Mouse (Mus musculus) liver, embryonic 14.5 days (tissue): ENCODE data around the gene Hopx. TPM values are rescaled to one million over a fixed set of nuclear protein-coding genes. Genes with fewer than 3 reads are reported as not detected.

Source experiments
- ATAC-seq: fragments of 200-750 bp; cut with Nextera tagmentation; 2 replicates; pipeline ENCODE4 v1.8.0; 2017; ENCODE audit warnings: moderate number of reproducible peaks, mild to moderate bottlenecking, moderate library complexity; ENCODE audit not compliant: insufficient read depth
- DNase-seq, 3 experiments: peaks; one replicate each; pipeline ENCODE4 v3.0.0-alpha.2; 2012 to 2013; ENCODE audit warnings: low read depth in 3 of 3, low spot score in 3 of 3
- H3K27ac ChIP-seq: fragments of 300-500 bp; sonication (generic); 2 replicates; pipeline ENCODE4 v1.5.1; 2014; ENCODE audit warnings: moderate library complexity, mild to moderate bottlenecking, control low read depth, inconsistent platforms
- H3K27me3 ChIP-seq: fragments of 300-500 bp; sonication (generic); 2 replicates; pipeline ENCODE4 v1.6.1; 2014; ENCODE audit warnings: mild to moderate bottlenecking, low read length, moderate library complexity; ENCODE audit not compliant: control insufficient read depth, insufficient read depth
- H3K36me3 ChIP-seq: fragments of 300-500 bp; sonication (generic); replicated peaks from 2 replicates; pipeline ENCODE4 v1.6.1; 2014; ENCODE audit warnings: low read depth; ENCODE audit not compliant: control insufficient read depth, insufficient read depth
- H3K4me1 ChIP-seq, 2 experiments: fragments of 200-500 bp in 1 of 2; fragments of 300-500 bp in 1 of 2; sonication (generic) in 1 of 2; replicated peaks; 2 replicates each; pipeline ENCODE4 v1.6.1; 2012 to 2014; ENCODE audit warnings: antibody characterized with exemption in 1 of 2, inconsistent platforms in 1 of 2, low read length in 1 of 2; ENCODE audit not compliant: control insufficient read depth in 2 of 2, insufficient read depth in 2 of 2
- H3K4me2 ChIP-seq: fragments of 300-500 bp; sonication (generic); 2 replicates; pipeline ENCODE4 v1.6.1; 2014; ENCODE audit warnings: low read depth, mild to moderate bottlenecking, control low read depth, moderate library complexity
- H3K4me3 ChIP-seq, 2 experiments: fragments of 200-500 bp in 1 of 2; fragments of 300-500 bp in 1 of 2; sonication (generic) in 1 of 2; 2 replicates each; pipeline ENCODE4 v1.5.1; 2012 to 2014; ENCODE audit warnings: low read depth in 2 of 2, low read length in 2 of 2, mild to moderate bottlenecking in 2 of 2, control low read depth in 1 of 2, inconsistent platforms in 1 of 2, moderate library complexity in 1 of 2; ENCODE audit not compliant: insufficient read depth in 1 of 2
- H3K9ac ChIP-seq: fragments of 300-500 bp; sonication (generic); replicated peaks from 2 replicates; pipeline ENCODE4 v1.6.1; 2014; ENCODE audit warnings: mild to moderate bottlenecking, control low read depth, moderate library complexity
- H3K9me3 ChIP-seq: fragments of 300-500 bp; sonication (generic); 2 replicates; pipeline ENCODE4 v1.6.1; 2016; ENCODE audit warnings: low read length, mixed read lengths; ENCODE audit not compliant: control insufficient read depth
- CTCF ChIP-seq: IDR thresholded peaks from 2 replicates; pipeline ENCODE4 v1.5.1; 2016; ENCODE audit warnings: antibody characterized with exemption, low read depth, control low read depth
- EP300 ChIP-seq: IDR thresholded peaks from 2 replicates; pipeline ENCODE4 v1.6.1; 2016; ENCODE audit warnings: antibody characterized with exemption, low read depth
- WGBS: fragments of 180-500 bp; shearing (Covaris S2); extraction: QIAGEN DNeasy Blood & Tissue Kit; methylation state at CpG from one replicate; pipeline ENCODE4 v1.1.7; 2014; ENCODE audit not compliant: insufficient replicate concordance; 5-methylcytosine and 5-hydroxymethylcytosine counted together
- polyA plus RNA-seq, 2 experiments: library from polyadenylated mRNA; depleted of rRNA in 1 of 2; stranded (reverse) in 1 of 2; unstranded in 1 of 2; fragments of >200 nt; fragmentation: Nextera tagmentation in 1 of 2; extraction: Ambion mirVana in 1 of 2; gene quantifications; 2 replicates each; pipeline versions ENCODE4 v1.2.1 to v1.2.3; 2012 to 2014

The Hopx gene
- polyA plus RNA-seq, 2 experiments = 0.19 to 0.74 TPM

- TF ChIP-seq EP300 (no peak), CTCF (no peak)
- H3K9ac ChIP-seq = no peak overlapping the region
- no peak overlapping the region for H3K4me2 ChIP-seq
- DNase-seq = no peak
- peaks cover 0 to 37% of the 10 kb centered on the region in 2 experiments; a peak in 3 of 4 replicates for H3K4me1 ChIP-seq
- no peak overlapping the region for H3K27ac ChIP-seq
- H3K36me3 ChIP-seq = no peaks in the 10 kb centered on the region
- no peak for ATAC-seq
- 47% methylated on average over 2 of the region's 2 CpGs for WGBS
- no peaks in the 10 kb centered on the region for H3K27me3 ChIP-seq
- no peak overlapping the region for H3K4me3 ChIP-seq
- no peaks in the 10 kb centered on the region for H3K9me3 ChIP-seq
These were observed 15.0 kb upstream of the Hopx start for GRCm38 (mm10) chr5:77129907-77130306.

- Histone ChIP-seq H3K36me3 (no peaks in the 10 kb centered on the region), H3K4me1 (peaks cover 2 to 32% of the 10 kb centered on the region in 2 experiments; a peak in 3 of 4 replicates), H3K27ac (no peak overlapping the region), H3K4me2 (no peak overlapping the region), H3K27me3 (no peaks in the 10 kb centered on the region), H3K9me3 (no peaks in the 10 kb centered on the region), H3K9ac (no peak overlapping the region), H3K4me3 (no peak overlapping the region)
- DNase-seq = no peak
- no peak for ATAC-seq
- no peak for TF ChIP-seq CTCF
- no peak for TF ChIP-seq EP300
- 67% methylated on average over 4 of the region's 4 CpGs for WGBS
These were observed 13.9 kb upstream of the Hopx start for GRCm38 (mm10) chr5:77128854-77129253.

- peaks cover 2 to 30% of the 10 kb centered on the region in 2 experiments; a peak in 3 of 4 replicates for H3K4me1 ChIP-seq
- ATAC-seq = no peak
- H3K27ac ChIP-seq = no peak overlapping the region
- no peak for DNase-seq
- no peak overlapping the region for H3K4me3 ChIP-seq
- 69% methylated on average over 3 of the region's 3 CpGs for WGBS
- TF ChIP-seq EP300 = no peak
- no peak for TF ChIP-seq CTCF
- H3K9me3 ChIP-seq = no peaks in the 10 kb centered on the region
- H3K27me3 ChIP-seq = no peaks in the 10 kb centered on the region
- H3K36me3 ChIP-seq = no peaks in the 10 kb centered on the region
- no peak overlapping the region for H3K9ac ChIP-seq
- H3K4me2 ChIP-seq = no peak overlapping the region
These were observed 11.6 kb upstream of the Hopx start for GRCm38 (mm10) chr5:77126415-77126968.

- WGBS = 40% methylated on average over 4 of the region's 4 CpGs
- DNase-seq (no peak), ATAC-seq (no peak)
- TF ChIP-seq CTCF (no peak), EP300 (peak; percentile 50)
- Histone ChIP-seq H3K27ac (no peak overlapping the region), H3K9me3 (no peaks in the 10 kb centered on the region), H3K4me2 (no peak overlapping the region), H3K36me3 (no peaks in the 10 kb centered on the region), H3K27me3 (no peaks in the 10 kb centered on the region), H3K9ac (no peak overlapping the region), H3K4me3 (no peak overlapping the region), H3K4me1 (peaks cover 9 to 27% of the 10 kb centered on the region in 2 experiments)
These were observed 9.9 kb upstream of the Hopx start for GRCm38 (mm10) chr5:77124817-77125283.

- no peak for TF ChIP-seq EP300
- TF ChIP-seq CTCF = no peak
- Histone ChIP-seq H3K9me3 (no peaks in the 10 kb centered on the region), H3K27ac (no peak overlapping the region), H3K4me2 (no peak overlapping the region), H3K9ac (no peak overlapping the region), H3K27me3 (no peaks in the 10 kb centered on the region), H3K36me3 (no peaks in the 10 kb centered on the region), H3K4me3 (no peak overlapping the region), H3K4me1 (peaks cover 16 to 30% of the 10 kb centered on the region in 2 experiments)
- 22% methylated on average over 4 of the region's 4 CpGs for WGBS
- DNase-seq = no peak
- ATAC-seq = no peak
These were observed 9.2 kb upstream of the Hopx start for GRCm38 (mm10) chr5:77124165-77124564.
